Mouse (Mus musculus): ENCODE measurements at regions not wholly inside any gene's neighbourhood (a gene's known extent, or its start where the extent isn't known, plus 50 kb on each side); places are given as distances from the start of the nearest gene placed in this dataset.

- no peak for TF ChIP-seq POLR2A (IDR thresholded peaks at IDR 0.05; ENCODE audit: borderline replicate concordance, extremely low read depth, insufficient read depth, insufficient read length, poor library complexity, severe bottlenecking)
- DNase-seq (ENCODE audit: low read depth): no peak
Observed at GRCm38 (mm10) chr8:126715666-126716065, 121.9 kb upstream of the Irf2bp2 start.

DNA sequence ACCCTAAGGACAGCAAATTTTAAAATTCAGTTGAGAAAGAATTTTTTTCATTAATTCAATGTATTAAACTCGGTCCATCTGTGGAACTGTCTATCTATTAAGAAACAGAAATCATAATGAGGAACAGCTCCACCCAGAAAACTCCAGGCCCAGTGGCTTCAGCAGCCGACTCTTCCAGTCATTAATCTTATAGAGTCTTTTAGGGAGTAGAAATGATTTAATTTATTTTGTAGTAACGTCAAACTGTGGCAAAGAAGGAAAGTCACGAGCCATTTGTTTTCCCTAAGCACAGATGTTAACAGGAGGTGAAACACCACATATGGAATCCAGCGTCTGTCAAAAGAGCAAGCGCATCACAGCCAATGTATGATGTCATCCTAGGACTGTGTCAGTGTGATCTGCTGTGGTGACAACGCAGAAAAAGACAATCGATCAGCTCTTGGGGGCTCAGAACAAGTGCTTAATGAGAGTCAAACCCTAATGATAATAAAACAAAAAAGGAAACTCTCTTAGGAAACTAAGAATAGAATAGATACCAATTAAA, 119.9 kb upstream of the Irf2bp2 start:
- DNase-seq (ENCODE audit: low read depth): peak; percentile 51
- no peak for TF ChIP-seq POLR2A (IDR thresholded peaks at IDR 0.05; ENCODE audit: borderline replicate concordance, extremely low read depth, insufficient read depth, insufficient read length, poor library complexity, severe bottlenecking)
- TF ChIP-seq CTCF (IDR thresholded peaks at IDR 0.05; ENCODE audit: borderline replicate concordance, extremely low read depth, insufficient read depth, insufficient read length): no peak

GRCm38 (mm10) chr8:126713181-126713580, 119.4 kb upstream of the Irf2bp2 start:
- DNase-seq (ENCODE audit: low read depth): peak; percentile 59

DNA sequence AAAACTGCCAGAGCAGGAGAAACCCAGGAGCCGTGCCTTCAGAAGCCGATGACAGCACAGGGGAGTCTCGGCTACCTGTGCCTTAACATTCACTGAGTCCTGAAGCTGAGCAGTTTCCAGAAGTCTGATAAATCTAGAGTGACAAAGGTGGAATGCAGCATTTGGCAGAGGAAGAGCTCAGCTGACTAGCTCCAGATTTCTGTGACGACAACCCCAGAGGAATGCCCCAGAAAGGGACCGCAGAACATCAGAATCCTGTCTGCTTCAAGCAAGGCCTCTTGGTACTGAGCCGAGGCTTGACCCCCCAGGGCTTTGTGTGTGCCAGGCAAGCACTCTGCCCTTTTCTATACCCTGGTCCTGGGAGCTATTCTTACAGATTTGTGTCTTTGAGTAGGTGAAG, 119.0 kb upstream of the Irf2bp2 start:
- peak; percentile 74 for DNase-seq (ENCODE audit: low read depth)
- TF ChIP-seq POLR2A (IDR thresholded peaks at IDR 0.05; ENCODE audit: borderline replicate concordance, extremely low read depth, insufficient read depth, insufficient read length, poor library complexity, severe bottlenecking) (no peak), CTCF (IDR thresholded peaks at IDR 0.05; ENCODE audit: borderline replicate concordance, extremely low read depth, insufficient read depth, insufficient read length) (no peak)

More at GRCm38 (mm10) chr8:126713181-126713580, 119.4 kb upstream of the Irf2bp2 start:
- TF ChIP-seq CTCF (IDR thresholded peaks at IDR 0.05; ENCODE audit: borderline replicate concordance, extremely low read depth, insufficient read depth, insufficient read length) (no peak), POLR2A (IDR thresholded peaks at IDR 0.05; ENCODE audit: borderline replicate concordance, extremely low read depth, insufficient read depth, insufficient read length, poor library complexity, severe bottlenecking) (no peak)

- no peak for TF ChIP-seq POLR2A (IDR thresholded peaks at IDR 0.05; ENCODE audit: borderline replicate concordance, extremely low read depth, insufficient read depth, insufficient read length, poor library complexity, severe bottlenecking)
- no peak for TF ChIP-seq CTCF (IDR thresholded peaks at IDR 0.05; ENCODE audit: borderline replicate concordance, extremely low read depth, insufficient read depth, insufficient read length)
- no peak for DNase-seq (ENCODE audit: low read depth)
Observed at GRCm38 (mm10) chr8:126708956-126709355, 115.2 kb upstream of the Irf2bp2 start.

- no peak for TF ChIP-seq CTCF (IDR thresholded peaks at IDR 0.05; ENCODE audit: borderline replicate concordance, extremely low read depth, insufficient read depth, insufficient read length)
- TF ChIP-seq POLR2A (IDR thresholded peaks at IDR 0.05; ENCODE audit: borderline replicate concordance, extremely low read depth, insufficient read depth, insufficient read length, poor library complexity, severe bottlenecking): no peak
Observed at GRCm38 (mm10) chr8:126707300-126707902, 113.6 kb upstream of the Irf2bp2 start.

DNA sequence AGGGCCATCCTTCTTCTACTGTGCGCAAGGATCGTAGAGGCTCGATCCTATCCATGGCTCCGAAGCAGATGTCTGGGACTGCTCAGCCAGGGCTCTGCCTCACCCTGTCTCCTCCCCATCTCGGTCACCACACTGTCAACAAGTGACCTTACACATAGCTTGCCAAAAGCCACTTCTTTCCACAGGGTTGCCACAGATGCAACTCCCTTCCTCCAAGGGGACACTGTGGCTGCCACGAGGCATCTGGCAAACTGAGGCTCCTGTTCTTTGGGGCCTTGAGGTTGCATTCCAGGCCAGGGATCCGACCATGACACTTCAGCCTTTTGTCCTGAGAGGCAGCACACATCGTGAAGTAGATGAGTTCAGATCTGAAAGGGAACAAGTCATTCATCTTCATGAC, 112.5 kb upstream of the Irf2bp2 start:
- DNase-seq (ENCODE audit: low read depth): no peak
- TF ChIP-seq CTCF (IDR thresholded peaks at IDR 0.05; ENCODE audit: borderline replicate concordance, extremely low read depth, insufficient read depth, insufficient read length) (no peak), POLR2A (IDR thresholded peaks at IDR 0.05; ENCODE audit: borderline replicate concordance, extremely low read depth, insufficient read depth, insufficient read length, poor library complexity, severe bottlenecking) (no peak)

More at GRCm38 (mm10) chr8:126707300-126707902, 113.6 kb upstream of the Irf2bp2 start:
- DNase-seq (ENCODE audit: low read depth): peak; percentile 74

GRCm38 (mm10) chr8:126705391-126705790, 111.6 kb upstream of the Irf2bp2 start:
- DNase-seq (ENCODE audit: low read depth): no peak
- TF ChIP-seq CTCF (IDR thresholded peaks at IDR 0.05; ENCODE audit: borderline replicate concordance, extremely low read depth, insufficient read depth, insufficient read length): no peak
- no peak for TF ChIP-seq POLR2A (IDR thresholded peaks at IDR 0.05; ENCODE audit: borderline replicate concordance, extremely low read depth, insufficient read depth, insufficient read length, poor library complexity, severe bottlenecking)

DNA sequence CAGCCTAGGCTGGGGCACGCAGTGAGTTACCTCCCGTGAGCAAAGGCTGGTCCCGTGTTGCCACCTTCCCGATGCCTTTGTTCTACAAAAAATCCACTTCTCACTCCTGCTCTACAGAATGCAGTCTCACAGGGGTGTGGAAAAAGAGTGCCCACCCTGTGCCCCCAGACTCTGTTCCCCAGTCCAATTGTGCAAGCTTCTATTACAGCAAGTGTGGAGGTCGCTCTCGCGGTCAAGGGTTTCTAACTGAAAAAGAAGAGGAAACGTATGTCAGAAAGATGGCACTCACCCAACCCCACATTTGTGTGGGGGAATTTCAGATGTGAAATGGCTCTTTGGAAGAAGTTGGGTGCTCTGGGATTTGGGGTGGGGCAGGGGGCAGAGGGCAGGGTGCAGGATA, 110.9 kb upstream of the Irf2bp2 start:
- TF ChIP-seq POLR2A (IDR thresholded peaks at IDR 0.05; ENCODE audit: borderline replicate concordance, extremely low read depth, insufficient read depth, insufficient read length, poor library complexity, severe bottlenecking): no peak
- no peak for TF ChIP-seq CTCF (IDR thresholded peaks at IDR 0.05; ENCODE audit: borderline replicate concordance, extremely low read depth, insufficient read depth, insufficient read length)

DNA sequence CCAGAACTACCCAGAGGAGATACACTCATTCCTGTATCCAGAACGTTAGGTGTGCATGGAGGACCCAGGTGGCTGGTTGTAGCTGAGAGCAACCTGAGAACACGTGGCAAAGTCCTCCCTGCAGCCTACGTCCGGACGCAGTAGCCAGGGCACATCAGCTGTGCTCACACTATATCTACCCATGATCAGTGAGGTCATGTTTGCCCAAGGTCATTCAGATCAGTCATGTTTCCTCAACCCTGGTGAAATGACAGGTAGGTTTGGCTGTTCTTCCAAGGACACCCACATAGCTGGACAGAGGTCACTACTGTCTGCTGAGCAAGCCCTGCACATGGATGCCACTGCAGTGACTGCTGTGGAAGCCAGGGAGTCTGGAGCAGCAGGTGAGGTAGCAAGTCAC, 109.8 kb upstream of the Irf2bp2 start:
- TF ChIP-seq CTCF (IDR thresholded peaks at IDR 0.05; ENCODE audit: borderline replicate concordance, extremely low read depth, insufficient read depth, insufficient read length): no peak
- no peak for TF ChIP-seq POLR2A (IDR thresholded peaks at IDR 0.05; ENCODE audit: borderline replicate concordance, extremely low read depth, insufficient read depth, insufficient read length, poor library complexity, severe bottlenecking)
- DNase-seq (ENCODE audit: low read depth): no peak

More for the DNA sequence above, 110.9 kb upstream of the Irf2bp2 start:
- no peak for DNase-seq (ENCODE audit: low read depth)

- no peak for TF ChIP-seq CTCF (IDR thresholded peaks at IDR 0.05; ENCODE audit: borderline replicate concordance, extremely low read depth, insufficient read depth, insufficient read length)
- no peak for TF ChIP-seq POLR2A (IDR thresholded peaks at IDR 0.05; ENCODE audit: borderline replicate concordance, extremely low read depth, insufficient read depth, insufficient read length, poor library complexity, severe bottlenecking)
- no peak for DNase-seq (ENCODE audit: low read depth)
Observed at GRCm38 (mm10) chr8:126702294-126702693, 108.5 kb upstream of the Irf2bp2 start.

DNA sequence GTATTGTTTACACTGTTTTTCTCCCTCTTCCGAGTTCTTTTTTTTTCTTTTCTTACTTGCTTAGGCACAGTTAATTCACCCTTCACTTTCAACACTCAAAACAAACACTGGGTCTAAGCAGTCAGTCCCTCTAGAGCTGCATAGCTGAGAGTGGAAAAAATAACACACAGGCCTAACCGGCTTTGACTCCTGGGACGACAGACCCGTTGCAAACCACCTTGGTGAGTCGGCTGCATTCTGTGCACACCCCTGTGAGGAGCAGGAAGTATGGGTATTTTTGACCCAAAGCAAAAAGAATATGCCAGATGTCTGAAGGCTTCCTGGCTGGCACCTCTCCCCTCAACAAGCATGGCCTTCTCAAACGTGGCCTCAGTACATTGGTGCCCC, 105.6 kb upstream of the Irf2bp2 start:
- no peak for DNase-seq (ENCODE audit: low read depth)
- no peak for TF ChIP-seq CTCF (IDR thresholded peaks at IDR 0.05; ENCODE audit: borderline replicate concordance, extremely low read depth, insufficient read depth, insufficient read length)
- no peak for TF ChIP-seq POLR2A (IDR thresholded peaks at IDR 0.05; ENCODE audit: borderline replicate concordance, extremely low read depth, insufficient read depth, insufficient read length, poor library complexity, severe bottlenecking)
